Mouse (Mus musculus) lung, embryonic 14.5 days (tissue): ENCODE data around the gene Styx. TPM values are rescaled to one million over a fixed set of nuclear protein-coding genes. Genes with fewer than 3 reads are reported as not detected.
"Not testable (repeated sequence)": the region's sequence is repeated elsewhere in the genome, so short reads cannot be mapped to it uniquely, and the experiment has no call there.

ENCODE experiments used
- ATAC-seq: fragments of 200-750 bp; cut with Nextera tagmentation; 2 replicates; pipeline ENCODE4 v1.8.0; 2017; ENCODE audit warnings: mild to moderate bottlenecking, moderate TSS enrichment, moderate library complexity; ENCODE audit not compliant: insufficient read depth
- DNase-seq: peaks from one replicate; pipeline ENCODE4 v3.0.0-alpha.2; 2015
- H3K27ac ChIP-seq: fragments of 300-500 bp; sonication (generic); 2 replicates; pipeline ENCODE4 v1.5.1; 2014; ENCODE audit warnings: low read depth, mild to moderate bottlenecking, moderate library complexity
- H3K27me3 ChIP-seq: fragments of 300-500 bp; sonication (generic); 2 replicates; pipeline ENCODE4 v1.6.1; 2014; ENCODE audit warnings: low read length, control low read depth; ENCODE audit not compliant: insufficient read depth
- H3K36me3 ChIP-seq: fragments of 300-500 bp; sonication (generic); 2 replicates; pipeline ENCODE4 v1.6.1; 2014; ENCODE audit warnings: control low read depth; ENCODE audit not compliant: insufficient read depth
- H3K4me1 ChIP-seq: fragments of 300-500 bp; sonication (generic); 2 replicates; pipeline ENCODE4 v1.6.1; 2014; ENCODE audit warnings: antibody characterized with exemption, control low read depth; ENCODE audit not compliant: insufficient read depth
- H3K4me2 ChIP-seq: fragments of 300-500 bp; sonication (generic); 2 replicates; pipeline ENCODE4 v1.6.1; 2014; ENCODE audit warnings: mild to moderate bottlenecking
- H3K4me3 ChIP-seq: fragments of 300-500 bp; sonication (generic); 2 replicates; pipeline ENCODE4 v1.5.1; 2014; ENCODE audit warnings: low read depth, low read length
- H3K9ac ChIP-seq: fragments of 300-500 bp; sonication (generic); 2 replicates; pipeline ENCODE4 v1.6.1; 2014
- H3K9me3 ChIP-seq: fragments of 300-500 bp; sonication (generic); 2 replicates; pipeline ENCODE4 v1.6.1; 2016; ENCODE audit warnings: low read depth, low read length, control low read depth
- CTCF ChIP-seq: IDR thresholded peaks from 2 replicates; pipeline ENCODE4 v1.5.1; 2016; ENCODE audit warnings: antibody characterized with exemption, low read depth
- WGBS: fragments of 180-500 bp; shearing (Covaris S2); extraction: QIAGEN DNeasy Blood & Tissue Kit; methylation state at CpG from one replicate; pipeline ENCODE4 v1.1.7; 2014; 5-methylcytosine and 5-hydroxymethylcytosine counted together
- polyA plus RNA-seq: library from polyadenylated mRNA; unstranded; fragments of >200 nt; fragmentation: Nextera tagmentation; extraction: Ambion mirVana; gene quantifications from 2 replicates; pipeline ENCODE4 v1.2.1, GENCODE M21; 2014

Gene Styx
- polyA plus RNA-seq, 1 experiment from 2014 or later: 74.6 TPM

DNA sequence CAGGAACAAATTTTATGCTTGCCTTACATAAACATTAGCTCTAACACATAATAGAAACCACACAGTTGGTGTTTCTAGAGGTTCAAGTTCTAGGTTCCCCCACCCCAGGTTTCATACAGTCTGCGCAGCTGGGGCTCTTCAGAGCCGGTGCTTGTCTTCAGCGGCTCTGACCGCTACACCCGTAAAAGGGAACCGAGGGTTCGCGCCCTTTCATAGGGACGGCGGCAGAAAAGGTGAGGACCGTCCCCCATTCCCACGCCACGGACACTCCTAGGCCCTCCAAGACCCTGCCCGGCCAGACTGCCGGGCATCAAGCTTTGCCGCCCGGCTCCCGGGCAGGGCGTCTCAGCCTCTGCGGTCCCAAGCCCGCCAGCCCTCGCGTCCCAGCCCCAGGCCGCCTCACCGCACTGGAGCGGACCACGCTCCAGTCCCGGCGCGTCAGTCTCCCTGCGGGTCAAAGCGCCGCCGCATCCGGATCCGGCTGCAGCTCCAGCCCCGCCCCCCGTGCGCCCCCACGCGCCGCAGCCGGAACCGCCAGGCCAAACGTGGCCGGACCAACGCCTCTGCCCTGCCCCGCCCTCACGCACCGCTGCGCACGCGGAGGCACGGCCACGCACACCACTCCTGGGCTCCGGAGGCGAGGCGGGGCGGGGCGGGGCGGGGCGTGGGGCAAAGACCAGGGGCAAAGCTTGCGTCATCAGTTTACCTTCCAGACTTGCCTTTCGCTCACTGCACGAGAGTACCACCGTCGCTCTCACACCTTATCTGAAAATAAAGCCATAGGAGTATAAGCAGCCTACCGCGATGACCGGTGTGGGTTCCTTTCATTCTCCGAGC, 37.7 kb downstream of the Styx start:
- Histone ChIP-seq H3K9ac (peak overlapping the region; percentile 88), H3K4me1 (0 out of 2 replicates have a peak, but pooled peaks cover 2% of the 10 kb centered on the region), H3K36me3 (no peaks in the 10 kb centered on the region), H3K9me3 (no peaks in the 10 kb centered on the region), H3K4me2 (peak overlapping the region; percentile 76), H3K27ac (peak overlapping the region; percentile 88), H3K27me3 (no peaks in the 10 kb centered on the region), H3K4me3 (peak overlapping the region; percentile 84)
- ATAC-seq (peak; percentile 98), DNase-seq (peak; percentile 92)
- TF ChIP-seq CTCF: no peak
- WGBS: under 1% methylated on average over 71 of the region's 71 CpGs

DNA sequence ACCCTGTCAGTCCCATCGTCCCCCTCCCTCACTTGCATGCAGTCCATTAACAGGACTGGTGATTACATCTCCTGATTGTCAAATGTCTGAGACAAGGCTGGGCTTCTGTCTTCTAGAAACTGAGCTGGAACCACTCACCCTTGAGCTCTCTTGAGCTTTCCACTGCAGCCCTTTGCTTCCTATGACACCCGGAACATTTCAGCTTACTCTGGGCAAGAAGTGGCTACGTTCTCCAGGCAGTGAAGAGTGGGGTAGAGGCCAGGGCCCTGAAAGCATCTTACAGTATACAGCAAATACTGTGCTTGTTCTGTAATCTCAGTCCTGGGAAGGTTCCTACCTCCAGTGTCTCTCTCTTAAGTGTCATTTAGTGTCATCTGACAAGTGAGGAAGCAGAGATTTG, 38.3 kb downstream of the Styx start:
- Histone ChIP-seq H3K4me3 (peak overlapping the region; percentile 84), H3K4me2 (peak overlapping the region; percentile 76), H3K4me1 (0 out of 2 replicates have a peak, but pooled peaks cover 2% of the 10 kb centered on the region), H3K9me3 (no peaks in the 10 kb centered on the region), H3K36me3 (no peaks in the 10 kb centered on the region), H3K27me3 (no peaks in the 10 kb centered on the region), H3K9ac (peak overlapping the region; percentile 88), H3K27ac (peak overlapping the region; percentile 88)
- TF ChIP-seq CTCF: no peak
- WGBS: 15% methylated on average over 3 of the region's 3 CpGs
- DNase-seq (no peak), ATAC-seq (no peak; the same call in 1 of the 2 replicates)

DNA sequence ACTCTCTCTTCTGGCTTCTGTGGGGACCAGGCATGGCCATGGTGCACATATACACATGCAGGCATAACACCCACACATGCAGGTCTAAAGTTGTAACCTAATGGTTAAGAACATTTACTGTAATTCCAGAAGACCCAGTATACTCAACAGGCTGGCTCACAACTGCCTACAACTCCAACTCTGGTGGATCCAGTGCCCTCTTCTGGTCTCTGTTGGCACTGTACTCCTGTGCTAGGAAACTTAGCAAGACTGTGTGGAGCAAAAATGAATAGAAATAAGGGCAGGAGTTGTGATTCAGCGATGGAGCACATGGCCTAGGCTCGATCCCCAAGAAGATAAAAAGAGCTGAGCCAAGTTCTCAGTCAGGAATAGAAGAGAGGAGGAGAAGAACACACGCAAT, 48.9 kb downstream of the Styx start:
- Histone ChIP-seq H3K9ac (no peak overlapping the region), H3K4me1 (no peaks in the 10 kb centered on the region), H3K27me3 (no peaks in the 10 kb centered on the region), H3K4me3 (no peak overlapping the region), H3K27ac (no peak overlapping the region), H3K9me3 (no peaks in the 10 kb centered on the region), H3K36me3 (no peaks in the 10 kb centered on the region), H3K4me2 (no peak overlapping the region)
- WGBS: 75% methylated on average over 3 of the region's 3 CpGs
- no peak for ATAC-seq
- peak; percentile 41 for DNase-seq
- peak; percentile 44; the same call in 1 of the 2 replicates for TF ChIP-seq CTCF

DNA sequence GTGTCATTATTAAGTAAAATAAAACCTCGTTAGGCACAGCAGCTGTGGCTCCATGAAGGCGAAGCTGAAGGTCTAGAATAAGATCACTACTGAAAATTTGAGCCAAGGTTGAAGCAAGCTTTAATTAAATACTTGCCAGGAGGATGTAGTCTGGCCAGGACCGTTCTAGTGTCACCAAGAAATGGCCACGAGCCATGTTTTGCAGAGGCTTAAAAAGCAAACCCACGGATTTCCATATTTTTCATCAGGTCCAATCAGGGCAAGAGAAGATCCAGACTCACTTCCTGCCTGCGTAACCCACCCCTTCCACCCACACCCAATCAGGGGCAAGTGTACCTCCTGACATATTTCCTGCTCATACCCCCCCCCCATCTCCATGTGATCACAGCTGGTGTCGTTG, 52.8 kb downstream of the Styx start:
- Histone ChIP-seq H3K27me3 (no peaks in the 10 kb centered on the region), H3K9me3 (no peaks in the 10 kb centered on the region), H3K4me1 (no peaks in the 10 kb centered on the region), H3K36me3 (no peaks in the 10 kb centered on the region), H3K9ac (no peak overlapping the region), H3K27ac (no peak overlapping the region), H3K4me3 (no peak overlapping the region), H3K4me2 (no peak overlapping the region)
- WGBS: 77% methylated on average over 7 of the region's 7 CpGs
- no peak for TF ChIP-seq CTCF
- no peak for DNase-seq
- no peak for ATAC-seq

DNA sequence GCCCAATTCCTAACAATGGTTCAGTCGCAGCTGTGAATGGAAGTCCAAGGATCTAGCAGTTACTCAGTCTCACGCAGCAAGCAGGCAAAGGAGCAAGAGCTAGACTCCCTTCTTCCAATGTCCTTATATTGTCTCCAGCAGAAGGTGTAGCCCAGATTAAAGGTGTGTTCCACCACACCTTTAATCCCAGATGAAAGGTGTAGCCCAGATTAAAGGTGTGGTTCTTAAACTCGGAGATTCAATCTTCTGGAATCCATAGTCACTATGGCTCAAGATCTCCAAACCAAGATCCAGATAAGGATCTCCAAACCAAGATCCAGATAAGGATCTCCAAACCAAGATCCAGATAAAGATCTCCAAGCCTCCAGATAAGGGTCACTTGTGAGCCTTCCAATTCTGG, 53.9 kb downstream of the Styx start, which contains the start of gene Gnpnat1:
Gene Gnpnat1 (minus strand): TSS at position 101 of the 400 bp plus-strand sequence.
- H3K36me3 ChIP-seq, H3K9ac ChIP-seq, DNase-seq, H3K27ac ChIP-seq, H3K4me3 ChIP-seq, ATAC-seq, H3K4me2 ChIP-seq, H3K4me1 ChIP-seq, H3K27me3 ChIP-seq, H3K9me3 ChIP-seq: not testable (repeated sequence)
- 84% methylated on average over 1 of the region's 3 CpGs for WGBS

DNA sequence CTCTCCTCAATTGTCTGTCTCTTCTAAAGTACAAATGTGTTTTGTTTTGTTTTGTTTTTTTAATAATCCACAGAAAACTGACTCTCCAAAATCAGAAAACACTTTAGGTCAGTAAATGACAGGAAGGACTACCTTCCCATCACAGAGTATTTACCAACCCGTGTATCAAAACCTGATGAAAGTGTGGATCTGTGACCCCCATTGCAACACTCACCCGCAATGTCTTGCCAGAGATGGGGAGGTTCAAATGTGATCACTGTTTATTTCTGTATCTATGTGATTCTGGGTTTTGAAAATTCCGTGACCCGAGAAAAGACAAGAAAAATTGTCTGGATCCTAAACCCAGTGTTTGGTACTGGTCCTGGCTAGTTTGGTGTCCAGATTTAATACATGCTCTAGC, 65.4 kb downstream of the Styx start:
- Histone ChIP-seq H3K4me1 (no peaks in the 10 kb centered on the region), H3K9ac (no peak overlapping the region), H3K36me3 (no peaks in the 10 kb centered on the region), H3K27ac (no peak overlapping the region), H3K9me3 (no peaks in the 10 kb centered on the region), H3K4me2 (no peak overlapping the region), H3K27me3 (no peaks in the 10 kb centered on the region), H3K4me3 (no peak overlapping the region)
- DNase-seq (no peak), ATAC-seq (no peak)
- 76% methylated on average over 4 of the region's 4 CpGs for WGBS
- TF ChIP-seq CTCF: no peak

DNA sequence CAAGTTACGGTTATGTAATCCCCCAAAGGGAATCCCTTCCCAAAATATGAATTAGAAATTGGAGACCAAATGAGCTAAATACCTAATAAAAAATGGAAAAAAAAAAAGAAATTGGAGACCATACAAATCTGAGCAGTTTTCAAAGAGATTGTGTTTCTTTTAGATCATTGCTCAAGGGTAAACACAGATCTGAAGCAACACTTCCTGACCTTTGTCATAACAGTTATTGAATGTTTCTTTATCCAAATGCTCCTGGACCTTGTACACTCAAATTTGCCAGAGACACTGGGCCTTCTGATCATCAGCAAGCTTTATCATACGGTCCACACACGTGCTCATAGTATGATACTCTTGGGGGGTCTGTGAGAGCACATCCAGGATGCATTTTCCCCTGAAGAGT, 67.7 kb downstream of the Styx start:
- Histone ChIP-seq H3K4me1 (no peaks in the 10 kb centered on the region), H3K9ac (no peak overlapping the region), H3K9me3 (no peaks in the 10 kb centered on the region), H3K4me3 (no peak overlapping the region), H3K4me2 (no peak overlapping the region), H3K36me3 (no peaks in the 10 kb centered on the region), H3K27ac (no peak overlapping the region), H3K27me3 (no peaks in the 10 kb centered on the region)
- DNase-seq (no peak), ATAC-seq (no peak)
- WGBS: 63% methylated on average over 3 of the region's 3 CpGs
- no peak for TF ChIP-seq CTCF
